24 mouse cellular contexts compared by ENCODE assay signal in genomic region chr15:11552568-11552967, GRCm38 (mm10).
DNase-seq lines count a peak whose midpoint lies in the region; ATAC-seq lines count a peak whose summit lies in the region.
"Had no signal": no experiment of that assay in that cellular context is flagged by ENCODE, and none has a peak within 500 bp of the region (broad histone marks: within the 10 kb centered on the region; RNA-seq: fewer than 3 reads in every experiment).

No protein-coding gene starts in this region.

- H3K4me3 ChIP-seq in kidney, embryonic 14.5 days (ENCODE audit: low read length), result no peak overlapping the region
- H3K4me3 ChIP-seq in kidney, embryonic 16.5 days (ENCODE audit: low read length), result no peak overlapping the region
- H3K4me3 ChIP-seq: forebrain, embryonic 10.5 days; forebrain, embryonic 13.5 days; gastrocnemius, adult 2 months; hindbrain, embryonic 12.5 days had no signal

- 89% methylated on average over 2 of the region's 2 CpGs for WGBS in kidney, embryonic 14.5 days
- 75% methylated on average over 2 of the region's 2 CpGs for WGBS in kidney, embryonic 16.5 days

- H3K27me3 ChIP-seq in kidney, embryonic 14.5 days (ENCODE audit: control insufficient read depth, insufficient read depth, low read length), result no peaks in the 10 kb centered on the region
- H3K27me3 ChIP-seq in kidney, embryonic 16.5 days (ENCODE audit: insufficient read depth, low read length), result no peaks in the 10 kb centered on the region
- H3K27me3 ChIP-seq: CH12.LX; forebrain, embryonic 13.5 days; hindbrain, embryonic 12.5 days; Patski had no signal

- no peak overlapping the region for H3K27ac ChIP-seq in kidney, embryonic 14.5 days (ENCODE audit: low read depth, low read length)
- H3K27ac ChIP-seq in kidney, embryonic 16.5 days (ENCODE audit: low read length), result no peak overlapping the region
- H3K27ac ChIP-seq: forebrain, embryonic 10.5 days; forebrain, embryonic 13.5 days; gastrocnemius, adult 2 months; hindbrain, embryonic 12.5 days had no signal

- no peak overlapping the region for H3K9ac ChIP-seq in kidney, embryonic 14.5 days (ENCODE audit: low read depth, low read length)
- no peak overlapping the region for H3K9ac ChIP-seq in kidney, embryonic 16.5 days (replicated peaks; ENCODE audit: low read length)
- H3K9ac ChIP-seq: forebrain, embryonic 13.5 days; hindbrain, embryonic 12.5 days had no signal

- peak; percentile 36 for DNase-seq in kidney, adult 9 months
- DNase-seq in kidney, postnatal 25 days, result peak; percentile 24 to 45
- DNase-seq in lung, postnatal 10 days, result peak; percentile 45
- DNase-seq in lung, postnatal 36 days, result peak; percentile 53
- DNase-seq in left cerebral cortex, postnatal 25 days (ENCODE audit: low spot score in 2 of 2), result no peak
- DNase-seq: adrenal gland, postnatal 10 days; adrenal gland, postnatal 36 days; B cell, adult 2 months; cerebellum, adult 18-20 months; cerebellum, adult 9-10 months; cerebellum, postnatal 14 days; gastrocnemius, adult 2 months; gastrocnemius, postnatal 14 days; heart, adult 11 months had no signal

- intact Hi-C loops in left cerebral cortex, postnatal 25 days (cut with DNase I), result no loop called here

- H3K4me2 ChIP-seq in kidney, embryonic 14.5 days (replicated peaks; ENCODE audit: low read depth, low read length), result no peak overlapping the region
- no peak overlapping the region for H3K4me2 ChIP-seq in kidney, embryonic 16.5 days (replicated peaks; ENCODE audit: low read depth, low read length)
- H3K4me2 ChIP-seq: forebrain, embryonic 13.5 days; heart, embryonic 11.5 days; hindbrain, embryonic 12.5 days had no signal

- no peaks in the 10 kb centered on the region for H3K36me3 ChIP-seq in kidney, embryonic 14.5 days (ENCODE audit: control insufficient read depth, insufficient read depth, low read length)
- no peaks in the 10 kb centered on the region for H3K36me3 ChIP-seq in kidney, embryonic 16.5 days (ENCODE audit: insufficient read depth, low read length)
- H3K36me3 ChIP-seq: forebrain, embryonic 10.5 days; G1E; hindbrain, embryonic 12.5 days had no signal

- H3K4me1 ChIP-seq in kidney, embryonic 14.5 days (ENCODE audit: control insufficient read depth, insufficient read depth, low read length), result no peaks in the 10 kb centered on the region
- no peaks in the 10 kb centered on the region for H3K4me1 ChIP-seq in kidney, embryonic 16.5 days (ENCODE audit: insufficient read depth, low read length)
- H3K4me1 ChIP-seq: forebrain, embryonic 10.5 days; forebrain, embryonic 13.5 days; hindbrain, embryonic 12.5 days had no signal

- H3K9me3 ChIP-seq in kidney, embryonic 14.5 days (ENCODE audit: control insufficient read depth, low read length), result no peaks in the 10 kb centered on the region
- H3K9me3 ChIP-seq in kidney, embryonic 16.5 days (ENCODE audit: low read length), result no peaks in the 10 kb centered on the region
- H3K9me3 ChIP-seq: forebrain, embryonic 10.5 days; forebrain, embryonic 13.5 days; G1E; hindbrain, embryonic 12.5 days had no signal

- no peak for ATAC-seq in kidney, embryonic 14.5 days (ENCODE audit: low FRiP score, low TSS enrichment)
- no peak for ATAC-seq in kidney, embryonic 16.5 days (ENCODE audit: low FRiP score, low TSS enrichment)
- ATAC-seq: forebrain, embryonic 13.5 days; forebrain, embryonic 16.5 days; Patski had no signal

Comparison
In these comparisons a context has a peak if more than half of its experiments do, and no peak if none do; other contexts are left out.
1. DNase-seq: peak in kidney, adult 9 months (single experiment), kidney, postnatal 25 days (2 of 2), lung, postnatal 10 days (single experiment) and lung, postnatal 36 days (single experiment); none in left cerebral cortex, postnatal 25 days (0 of 2).